Mouse (Mus musculus) CH12.LX (cell line): ENCODE measurements around the gene Gapdhs.

Source experiments
- CHD1 ChIP-seq: IDR thresholded peaks from 2 replicates; pipeline ENCODE4 v1.6.1; 2012; ENCODE audit warnings: low read depth, low read length, improper control_type of control experiment, inconsistent platforms
- EP300 ChIP-seq: IDR thresholded peaks from 2 replicates; pipeline ENCODE4 v1.6.1; 2011; ENCODE audit warnings: low read length, improper control_type of control experiment
- ETS1 ChIP-seq: conservative IDR thresholded peaks from 2 replicates; pipeline ENCODE4 v1.6.1; 2012; ENCODE audit warnings: low read depth, mild to moderate bottlenecking, inconsistent platforms, low read length, improper control_type of control experiment, moderate library complexity
- GABPA ChIP-seq: IDR thresholded peaks from 2 replicates; pipeline ENCODE4 v1.6.1; 2012; ENCODE audit warnings: low read depth, low read length, improper control_type of control experiment, inconsistent platforms; ENCODE audit not compliant: insufficient replicate concordance
- MAFK ChIP-seq: IDR thresholded peaks from 2 replicates; pipeline ENCODE4 v1.6.1; 2011; ENCODE audit warnings: low read length, improper control_type of control experiment; ENCODE audit not compliant: insufficient replicate concordance
- PAX5 ChIP-seq: IDR thresholded peaks from 2 replicates; pipeline ENCODE4 v1.6.1; 2012; ENCODE audit warnings: low read length, inconsistent platforms, mixed read lengths
- POLR2A ChIP-seq: IDR thresholded peaks from 2 replicates; pipeline ENCODE4 v1.6.1; 2011; ENCODE audit warnings: low read depth, mild to moderate bottlenecking, improper control_type of control experiment, low read length
- RAD21 ChIP-seq: IDR thresholded peaks from 2 replicates; pipeline ENCODE4 v1.6.1; 2011; ENCODE audit warnings: low read depth, mild to moderate bottlenecking, low read length, improper control_type of control experiment, moderate library complexity
- RCOR1 ChIP-seq: conservative IDR thresholded peaks from 2 replicates; pipeline ENCODE4 v1.6.1; 2012; ENCODE audit warnings: low read depth, mild to moderate bottlenecking, inconsistent platforms, low read length, improper control_type of control experiment
- USF1 ChIP-seq: IDR thresholded peaks from 2 replicates; pipeline ENCODE4 v1.6.1; 2014; ENCODE audit warnings: low read depth, mild to moderate bottlenecking, inconsistent platforms, low read length, improper control_type of control experiment

- TF ChIP-seq POLR2A = no peak
- no peak for TF ChIP-seq EP300
- no peak for TF ChIP-seq USF1
- TF ChIP-seq CHD1 = no peak
- TF ChIP-seq MAFK = no peak
- TF ChIP-seq GABPA = no peak
- no peak for TF ChIP-seq ETS1
- no peak for TF ChIP-seq RAD21
- TF ChIP-seq RCOR1 = no peak
- TF ChIP-seq PAX5 = no peak
These were observed 60.1 kb downstream of the Gapdhs start for GRCm38 (mm10) chr7:30683425-30683824.
